Mouse (Mus musculus) hindbrain, embryonic 16.5 days (tissue): ENCODE data around the gene Mcat. TPM values are rescaled to one million over a fixed set of nuclear protein-coding genes. Genes with fewer than 3 reads are reported as not detected.

ENCODE experiments used
- ATAC-seq: fragments of 200-750 bp; cut with Nextera tagmentation; 2 replicates; pipeline ENCODE4 v1.8.0; 2017; ENCODE audit warnings: moderate TSS enrichment, moderate library complexity
- H3K27ac ChIP-seq: fragments of 300-500 bp; sonication (generic); 2 replicates; pipeline ENCODE4 v1.5.1; 2014; ENCODE audit warnings: low read depth, mild to moderate bottlenecking, control low read depth, low read length, moderate library complexity
- H3K27me3 ChIP-seq: fragments of 300-500 bp; sonication (generic); replicated peaks from 2 replicates; pipeline ENCODE4 v1.6.1; 2014; ENCODE audit warnings: low read length; ENCODE audit not compliant: control insufficient read depth, insufficient read depth
- H3K36me3 ChIP-seq: fragments of 300-500 bp; sonication (generic); 2 replicates; pipeline ENCODE4 v1.6.1; 2014; ENCODE audit warnings: mild to moderate bottlenecking, low read length, moderate library complexity, mixed read lengths; ENCODE audit not compliant: control insufficient read depth, insufficient read depth
- H3K4me1 ChIP-seq: fragments of 300-500 bp; sonication (generic); 2 replicates; pipeline ENCODE4 v1.6.1; 2014; ENCODE audit warnings: low read depth, low read length; ENCODE audit not compliant: control insufficient read depth, insufficient read depth
- H3K4me2 ChIP-seq: fragments of 300-500 bp; sonication (generic); 2 replicates; pipeline ENCODE4 v1.6.1; 2014; ENCODE audit warnings: mild to moderate bottlenecking, low read length, control low read depth, moderate library complexity
- H3K4me3 ChIP-seq: fragments of 300-500 bp; sonication (generic); 2 replicates; pipeline ENCODE4 v1.5.1; 2014; ENCODE audit warnings: mild to moderate bottlenecking, low read length, control low read depth, moderate library complexity
- H3K9ac ChIP-seq: fragments of 300-500 bp; sonication (generic); 2 replicates; pipeline ENCODE4 v1.6.1; 2014; ENCODE audit warnings: low read depth, mild to moderate bottlenecking, control low read depth, low read length, moderate library complexity
- H3K9me3 ChIP-seq: fragments of 300-500 bp; sonication (generic); 2 replicates; pipeline ENCODE4 v1.6.1; 2014; ENCODE audit warnings: mild to moderate bottlenecking, low read length, moderate library complexity; ENCODE audit not compliant: control insufficient read depth
- WGBS: fragments of 180-500 bp; shearing (Covaris S2); extraction: QIAGEN DNeasy Blood & Tissue Kit; methylation state at CpG from one replicate; pipeline ENCODE4 v1.1.7; 2014; 5-methylcytosine and 5-hydroxymethylcytosine counted together
- polyA plus RNA-seq: library from polyadenylated mRNA; unstranded; fragments of >200 nt; fragmentation: Nextera tagmentation; extraction: Ambion mirVana; gene quantifications from 2 replicates; pipeline ENCODE4 v1.2.1, GENCODE M21; 2015

Gene Mcat
- polyA plus RNA-seq, 1 experiment from 2014 or later: 32.7 TPM

DNA sequence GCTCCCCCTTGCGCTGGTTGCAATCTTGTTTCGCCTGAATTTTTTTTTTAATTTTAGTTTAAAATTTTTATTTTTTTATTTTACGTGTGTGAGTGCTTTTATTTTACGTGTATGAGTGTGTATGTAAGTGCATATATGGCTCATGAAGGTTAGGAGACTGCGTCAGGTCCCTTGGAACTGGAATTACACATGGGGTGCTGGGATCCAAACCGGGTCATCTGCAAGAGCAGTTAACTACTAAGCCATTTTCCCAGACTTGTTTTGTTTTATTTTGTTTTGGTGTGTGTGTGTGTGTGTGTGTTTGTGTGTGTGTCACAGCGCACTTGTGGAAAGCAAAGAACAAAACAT, 31.8 kb upstream of the Mcat start:
- peaks cover 16% of the 10 kb centered on the region for H3K4me1 ChIP-seq
- H3K4me3 ChIP-seq: peak overlapping the region; percentile 81
- H3K27ac ChIP-seq: peak overlapping the region; percentile 6; the same call in 1 of the 2 replicates
- peak overlapping the region; percentile 30; the same call in 1 of the 2 replicates for H3K9ac ChIP-seq
- no peaks in the 10 kb centered on the region for H3K9me3 ChIP-seq
- no peak for ATAC-seq
- peaks cover 2% of the 10 kb centered on the region; the same call in 1 of the 2 replicates for H3K36me3 ChIP-seq
- H3K27me3 ChIP-seq: no peaks in the 10 kb centered on the region
- peak overlapping the region; percentile 68 for H3K4me2 ChIP-seq
- 37% methylated on average over 7 of the region's 7 CpGs for WGBS

DNA sequence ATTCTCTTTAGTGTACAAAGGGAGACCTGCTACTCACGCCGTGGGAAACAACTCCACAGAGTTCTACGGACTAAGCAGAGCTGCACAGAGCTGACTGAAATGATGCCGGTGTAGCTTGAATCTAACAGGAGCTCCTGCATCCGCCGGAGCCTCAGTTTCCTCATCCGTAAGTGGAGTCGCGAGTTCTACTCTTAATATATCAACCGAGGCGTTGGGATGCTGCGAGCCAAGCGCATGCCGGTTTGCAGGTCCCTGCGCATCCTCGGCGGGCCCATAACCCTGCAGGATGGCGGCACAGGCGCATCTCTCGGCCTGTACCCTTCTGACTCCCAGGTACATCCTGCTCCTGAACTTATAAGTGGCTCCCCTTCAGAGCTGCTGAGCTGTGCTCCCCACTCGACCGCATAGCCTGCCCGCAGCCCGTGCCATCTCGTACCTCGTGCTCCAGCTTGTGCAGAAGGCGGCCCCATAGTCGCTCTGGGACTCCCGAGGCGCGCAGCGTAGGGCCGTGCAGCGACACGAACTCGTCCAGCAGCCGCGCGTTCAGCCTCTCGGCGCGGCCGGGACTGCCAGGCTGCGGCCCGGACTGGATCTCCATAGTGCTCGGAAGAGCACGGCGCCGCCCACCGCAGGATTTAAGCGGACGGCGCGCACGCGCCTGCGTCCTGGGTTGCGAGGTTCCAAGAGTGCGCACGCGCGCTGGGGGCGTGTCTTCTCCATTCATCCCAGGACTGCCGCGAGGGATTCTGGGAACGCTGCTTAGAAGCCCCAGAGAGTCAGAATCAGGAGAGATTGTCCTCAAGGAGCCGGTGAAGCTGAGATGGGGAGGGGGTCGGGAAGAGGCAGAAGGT, 31.2 kb upstream of the Mcat start, which contains the start of gene Ttll12:
Ttll12 (minus strand) TSS at position 645 of the 851 bp plus-strand sequence.
- peaks cover 2% of the 10 kb centered on the region; the same call in 1 of the 2 replicates for H3K36me3 ChIP-seq
- no peaks in the 10 kb centered on the region for H3K9me3 ChIP-seq
- H3K9ac ChIP-seq: peak within 1 kb of the TSS; percentile 84
- peaks cover 16% of the 10 kb centered on the region for H3K4me1 ChIP-seq
- no peaks in the 10 kb centered on the region for H3K27me3 ChIP-seq
- whole genome bisulfite sequencing: under 1% methylated on average over 68 of the region's 68 CpGs
- peak within 1 kb of the TSS; percentile 68 for H3K4me2 ChIP-seq
- peak within 1 kb of the TSS; percentile 81 for H3K4me3 ChIP-seq
- peak; percentile 96 for ATAC-seq
- H3K27ac ChIP-seq: peak within 1 kb of the TSS; percentile 76

DNA sequence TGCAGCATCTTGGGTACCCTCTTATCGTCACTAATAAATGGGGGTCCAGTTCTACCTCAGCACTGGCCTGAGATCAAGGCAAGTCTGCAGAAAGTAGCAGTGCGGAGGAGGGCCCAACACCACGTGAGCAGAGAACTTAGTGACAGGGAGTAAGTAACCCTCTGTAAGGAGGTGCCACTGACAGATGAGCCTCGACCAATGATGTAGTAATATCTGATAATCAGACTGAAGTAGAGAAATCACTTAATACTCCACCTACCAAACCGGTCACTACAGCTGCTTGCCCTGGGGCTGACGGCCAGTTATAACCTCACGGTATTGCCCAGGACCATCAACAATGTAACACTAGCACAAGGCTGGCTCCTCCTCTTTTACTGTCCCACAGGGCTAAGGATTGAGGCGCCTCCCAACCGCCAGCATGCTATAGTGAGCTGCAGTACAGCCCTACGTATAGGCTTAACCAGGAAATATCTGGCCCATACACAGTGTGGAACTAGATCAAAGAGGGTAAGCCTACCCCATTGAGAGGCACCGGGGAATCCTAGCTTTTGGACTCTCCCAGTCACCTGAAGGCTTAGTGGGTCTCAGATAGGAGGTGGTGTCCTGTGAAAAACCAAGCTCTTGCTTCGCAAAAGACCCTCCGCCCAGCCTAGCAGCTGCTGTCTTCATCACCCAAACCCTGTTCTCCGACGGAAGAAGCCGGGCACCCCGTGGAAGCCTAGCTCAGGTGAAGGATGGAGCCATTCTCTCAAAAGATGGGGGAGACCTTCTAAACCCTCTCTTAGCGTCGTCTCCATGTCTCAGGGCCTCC, 30.3 kb upstream of the Mcat start:
- Histone ChIP-seq H3K9ac (peak overlapping the region; percentile 84), H3K4me1 (peaks cover 16% of the 10 kb centered on the region), H3K27me3 (no peaks in the 10 kb centered on the region), H3K4me3 (peak overlapping the region; percentile 81), H3K36me3 (peaks cover 2% of the 10 kb centered on the region; the same call in 1 of the 2 replicates), H3K27ac (no peak overlapping the region), H3K9me3 (no peaks in the 10 kb centered on the region), H3K4me2 (peak overlapping the region; percentile 68)
- 12% methylated on average over 19 of the region's 19 CpGs for WGBS
- ATAC-seq: peak; percentile 45

DNA sequence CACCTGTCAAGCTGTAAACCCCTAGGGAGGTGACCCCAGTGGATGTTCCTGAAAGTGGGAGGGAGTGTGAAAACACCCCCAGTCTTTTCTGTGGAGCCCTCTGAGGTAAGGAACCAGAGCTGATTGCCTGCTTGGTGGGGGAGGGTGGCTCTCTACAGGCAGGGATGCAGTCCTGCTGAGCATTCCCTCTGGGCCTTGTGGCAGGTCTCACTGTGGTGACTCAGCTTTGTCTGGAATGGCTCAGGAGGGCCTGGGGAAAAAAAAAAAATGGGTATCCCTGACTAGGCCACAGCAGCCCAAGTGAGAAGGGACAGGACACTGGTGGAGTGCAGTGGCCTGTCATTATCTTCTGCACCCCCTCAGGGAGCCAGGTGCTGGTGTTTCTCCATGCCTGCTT, 29.6 kb upstream of the Mcat start:
- Histone ChIP-seq H3K9me3 (no peaks in the 10 kb centered on the region), H3K27ac (no peak overlapping the region), H3K9ac (peak overlapping the region; percentile 84; the same call in 1 of the 2 replicates), H3K27me3 (no peaks in the 10 kb centered on the region), H3K4me3 (no peak overlapping the region; the same call in 1 of the 2 replicates), H3K36me3 (peaks cover 2% of the 10 kb centered on the region; the same call in 1 of the 2 replicates), H3K4me1 (peaks cover 16% of the 10 kb centered on the region), H3K4me2 (peak overlapping the region; percentile 68)
- ATAC-seq: no peak

DNA sequence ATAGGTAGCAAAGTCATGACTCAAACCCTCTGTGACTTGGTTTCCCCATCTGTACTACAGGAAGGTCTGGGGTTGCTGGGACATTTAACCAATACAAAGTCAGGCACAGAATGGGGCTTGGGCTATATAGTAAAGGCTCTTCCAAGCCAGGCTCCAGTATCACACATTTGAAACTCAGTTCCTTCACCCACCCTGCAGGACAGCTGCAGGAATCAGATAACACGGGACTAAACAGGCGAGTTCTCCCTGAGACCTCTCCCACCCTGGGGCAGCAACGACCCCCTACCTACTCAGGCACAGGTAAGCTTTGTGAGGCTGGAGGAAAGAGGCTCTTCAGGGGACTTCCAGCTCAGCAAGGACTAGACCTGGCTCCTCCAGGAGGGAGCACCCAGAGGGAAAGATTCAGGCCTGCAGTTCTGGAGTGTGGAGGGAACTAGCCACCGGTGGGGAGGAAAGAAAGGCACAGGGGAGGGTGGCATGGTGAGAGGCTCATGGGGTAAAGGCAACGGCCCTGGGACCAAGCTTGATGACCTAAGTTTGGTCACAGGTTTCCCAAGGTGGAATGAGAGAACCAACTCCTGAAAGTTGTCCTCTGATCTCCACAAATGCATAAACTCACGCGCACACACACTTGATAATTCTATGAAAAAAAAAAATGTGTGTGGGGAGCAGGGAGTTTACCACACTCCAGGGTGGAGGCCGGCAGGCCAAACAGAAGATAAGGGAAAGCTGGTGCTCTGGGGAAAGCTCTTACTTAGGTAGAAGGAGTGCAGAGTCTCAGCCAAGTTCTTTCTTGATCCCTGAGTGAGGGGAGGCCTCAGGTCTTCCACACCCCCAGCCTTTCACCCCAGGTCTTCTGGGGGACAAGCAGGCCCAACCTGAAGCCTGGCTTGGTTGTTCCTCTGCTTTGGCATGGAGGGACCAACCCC, 28.9 kb upstream of the Mcat start:
- no peak for ATAC-seq
- Histone ChIP-seq H3K9me3 (no peaks in the 10 kb centered on the region), H3K27ac (no peak overlapping the region), H3K4me2 (no peak overlapping the region), H3K9ac (no peak overlapping the region; the same call in 1 of the 2 replicates), H3K36me3 (peaks cover 2% of the 10 kb centered on the region; the same call in 1 of the 2 replicates), H3K4me1 (peaks cover 16% of the 10 kb centered on the region), H3K4me3 (no peak overlapping the region), H3K27me3 (no peaks in the 10 kb centered on the region)
- WGBS: 84% methylated on average over 8 of the region's 8 CpGs

DNA sequence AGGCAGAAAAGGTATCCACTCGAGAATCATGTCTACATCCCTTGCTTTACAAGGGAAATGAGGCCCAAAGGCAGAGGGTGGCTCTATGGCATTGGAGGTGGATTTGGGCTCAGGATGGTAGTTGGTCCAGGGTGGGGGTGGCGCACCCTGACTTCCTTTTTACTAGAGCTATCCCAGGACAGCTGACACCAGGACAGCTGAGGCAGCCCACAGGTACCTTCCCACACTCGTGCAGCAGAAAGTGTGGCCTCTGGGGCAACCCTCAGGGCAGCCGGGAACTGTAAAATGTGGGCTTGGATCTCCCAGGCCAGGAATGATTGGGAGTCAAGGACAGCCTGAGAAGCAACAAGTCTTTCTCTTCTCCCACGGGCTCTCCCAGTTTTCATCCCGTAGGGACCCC, 28.2 kb upstream of the Mcat start:
- ATAC-seq: no peak
- H3K27me3 ChIP-seq: no peaks in the 10 kb centered on the region
- no peak overlapping the region for H3K9ac ChIP-seq
- H3K27ac ChIP-seq: no peak overlapping the region
- peaks cover 8% of the 10 kb centered on the region for H3K36me3 ChIP-seq
- H3K9me3 ChIP-seq: no peaks in the 10 kb centered on the region
- 85% methylated on average over 6 of the region's 6 CpGs for WGBS
- H3K4me2 ChIP-seq: no peak overlapping the region
- H3K4me1 ChIP-seq: peaks cover 16% of the 10 kb centered on the region
- no peak overlapping the region for H3K4me3 ChIP-seq

DNA sequence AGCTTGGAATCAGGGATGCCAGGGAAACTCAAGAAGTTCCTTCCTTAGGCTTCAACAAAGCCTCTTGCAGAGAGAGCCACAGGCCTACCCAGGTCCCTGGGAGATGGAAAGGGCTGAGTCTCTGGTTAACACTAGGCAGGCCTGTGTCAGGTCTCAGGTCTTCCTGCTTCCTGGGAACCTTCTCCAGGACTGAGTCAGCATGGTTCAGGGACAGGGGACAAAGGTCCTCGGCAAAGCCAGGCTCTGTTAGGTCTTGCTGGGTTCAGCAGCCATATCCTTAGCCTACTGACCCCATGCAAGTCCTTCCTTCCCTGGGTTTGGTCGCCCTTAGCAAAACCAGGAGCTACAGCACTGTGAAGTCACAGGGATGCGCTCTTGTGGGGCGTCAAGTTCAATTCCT, 27.3 kb upstream of the Mcat start:
- Histone ChIP-seq H3K36me3 (peaks cover 17% of the 10 kb centered on the region), H3K4me2 (no peak overlapping the region), H3K9me3 (peaks cover 3% of the 10 kb centered on the region), H3K4me1 (peaks cover 16% of the 10 kb centered on the region), H3K27me3 (no peaks in the 10 kb centered on the region), H3K9ac (no peak overlapping the region), H3K4me3 (no peak overlapping the region), H3K27ac (no peak overlapping the region)
- 94% methylated on average over 4 of the region's 4 CpGs for WGBS
- no peak for ATAC-seq

DNA sequence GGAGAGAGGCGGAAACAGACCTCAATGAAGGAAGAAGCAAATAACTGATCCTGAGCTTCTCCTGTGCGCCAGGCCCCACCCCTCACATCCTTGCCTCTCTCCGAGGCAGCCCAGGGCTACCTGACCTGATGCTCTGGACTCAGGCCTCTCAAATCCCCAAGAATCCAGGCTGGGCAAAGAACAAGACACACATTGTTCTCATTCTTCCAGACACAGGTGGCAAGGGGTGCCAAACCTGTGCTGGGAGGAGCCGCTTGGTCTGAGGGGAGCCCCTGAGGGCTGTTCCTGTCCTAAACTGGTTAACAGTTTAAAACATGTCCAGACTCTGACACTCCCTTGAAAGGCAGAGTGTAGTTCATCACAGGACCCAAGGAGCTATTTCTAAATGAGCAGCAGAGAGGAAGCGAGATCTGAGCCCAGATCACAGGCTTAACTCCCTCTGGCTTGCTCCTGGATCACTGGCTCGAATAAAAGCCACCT, 21.2 kb upstream of the Mcat start:
- H3K4me3 ChIP-seq: no peak overlapping the region
- H3K27me3 ChIP-seq: no peaks in the 10 kb centered on the region
- H3K9me3 ChIP-seq: peaks cover 3% of the 10 kb centered on the region
- no peaks in the 10 kb centered on the region for H3K4me1 ChIP-seq
- no peak overlapping the region for H3K4me2 ChIP-seq
- H3K27ac ChIP-seq: no peak overlapping the region
- H3K9ac ChIP-seq: no peak overlapping the region
- 95% methylated on average over 6 of the region's 6 CpGs for WGBS
- no peak for ATAC-seq
- H3K36me3 ChIP-seq: peaks cover 59% of the 10 kb centered on the region
